Mouse (Mus musculus) B cell, adult 67 days (primary cell): ENCODE results near the gene Casp9. TPM values are rescaled to one million over a fixed set of nuclear protein-coding genes. Genes with fewer than 3 reads are reported as not detected.

Experiments used
- total RNA-seq, 2 experiments: library from RNA; stranded (reverse); gene quantifications; 4 replicates each; pipeline ENCODE4 v1.2.4; 2023

Gene Casp9
- 10 to 100 TPM; 25.4 to 28.3 TPM for total RNA-seq

DNA sequence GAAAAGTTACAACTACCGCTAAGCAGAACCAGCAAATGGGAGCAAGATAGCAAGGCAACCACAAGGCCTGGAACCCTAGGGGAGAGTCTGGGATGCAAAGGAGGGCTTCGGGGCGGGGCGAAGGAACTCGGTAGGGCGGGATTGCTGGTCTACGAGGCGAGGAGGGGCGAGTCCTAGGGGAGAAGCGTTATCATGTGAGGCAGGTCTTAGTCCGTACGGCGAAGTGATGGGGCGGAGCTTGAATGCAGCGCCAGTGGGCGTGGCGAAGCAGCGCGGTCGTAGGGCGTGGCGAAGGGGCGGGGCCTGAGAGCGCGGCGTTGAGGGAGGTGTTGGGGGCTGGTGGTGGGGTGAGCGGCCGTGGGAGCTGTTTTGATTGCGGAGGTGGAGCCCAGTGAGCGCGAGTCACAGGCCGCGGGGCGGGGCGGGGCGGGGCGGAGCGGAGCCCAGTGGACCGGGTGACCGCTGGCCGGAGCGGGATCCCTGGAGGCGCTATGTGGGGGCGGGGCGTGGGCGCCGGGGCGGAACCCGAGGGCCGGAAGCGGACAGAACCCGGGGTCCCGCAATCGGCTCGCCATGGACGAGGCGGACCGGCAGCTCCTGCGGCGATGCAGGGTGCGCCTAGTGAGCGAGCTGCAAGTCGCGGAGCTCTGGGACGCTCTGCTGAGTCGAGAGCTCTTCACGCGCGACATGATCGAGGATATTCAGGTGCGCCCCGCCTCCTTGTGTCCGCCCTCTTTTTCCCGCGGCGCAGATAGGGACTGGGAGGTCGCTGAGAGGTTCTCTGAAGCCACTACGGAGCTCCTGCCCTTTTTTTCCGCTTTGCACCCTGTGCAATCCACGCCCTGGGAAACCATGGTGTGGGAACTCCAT lies at the start of gene Casp9:
TSS of gene Casp9 (plus strand) at position 331 of the 870 bp plus-strand sequence.

DNA sequence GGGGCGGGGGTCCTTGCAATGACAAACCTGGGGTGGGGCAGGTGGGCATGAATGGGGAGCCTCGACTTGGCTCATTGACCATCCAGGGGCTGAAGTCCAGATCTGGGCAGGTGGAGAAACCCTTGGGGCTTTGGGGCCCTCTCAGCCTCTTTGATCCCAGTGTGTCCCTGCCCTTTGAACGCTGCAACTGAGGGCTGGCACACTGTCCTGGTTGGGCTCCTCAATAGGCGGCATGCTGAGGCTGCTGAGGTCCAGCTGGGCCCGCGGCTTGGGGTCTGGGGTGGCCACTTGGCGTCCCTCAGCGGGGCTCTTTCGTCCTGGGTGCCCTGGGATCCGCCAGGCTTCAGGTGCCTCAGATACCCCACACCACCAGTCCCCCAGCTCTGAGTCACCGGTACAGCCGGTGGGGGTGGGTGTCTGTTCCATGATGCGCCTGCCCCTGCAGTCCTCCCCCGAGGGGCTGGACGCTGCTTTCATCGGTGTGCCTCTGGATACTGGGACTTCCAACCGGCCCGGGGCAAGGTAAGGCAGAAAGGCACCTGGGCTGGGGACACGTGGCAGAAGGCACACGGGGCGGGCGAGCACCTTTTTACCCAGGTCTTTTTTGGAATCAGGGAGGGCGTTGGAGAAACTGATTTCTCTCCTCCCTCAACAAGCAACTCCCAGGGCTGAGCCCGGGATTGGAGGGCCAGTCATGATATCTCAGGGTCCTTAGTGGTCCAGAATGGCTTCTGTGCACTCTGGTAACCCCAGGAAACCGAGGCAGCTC lies 46.6 kb upstream of the Casp9 start, which contains the start of gene Agmat:
TSS of gene Agmat (plus strand) at position 95 of the 769 bp plus-strand sequence.

DNA sequence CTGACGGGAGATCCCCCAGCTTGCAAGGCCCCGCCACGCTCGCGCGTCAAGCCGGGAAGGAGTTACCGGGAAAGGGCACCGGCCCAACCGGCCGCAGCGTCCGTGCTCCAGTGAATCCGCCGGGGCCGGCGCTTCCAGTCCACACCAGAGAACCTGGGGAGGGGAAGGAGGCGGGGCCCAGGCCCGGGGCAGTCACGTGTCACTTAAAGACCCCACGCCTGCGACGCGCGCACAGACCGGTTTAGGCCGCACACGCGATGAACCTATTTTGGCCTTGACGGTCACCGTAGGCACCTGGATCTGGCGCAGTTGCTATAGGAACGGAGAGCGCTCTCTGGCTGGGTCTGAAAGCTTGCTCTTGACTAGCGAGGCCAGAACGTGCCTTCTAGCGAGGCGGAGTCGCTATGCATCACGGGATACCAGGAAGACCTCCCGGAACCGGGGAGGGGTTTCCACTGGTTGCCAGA lies 2.9 kb upstream of the Casp9 start, which contains the start of gene Dnajc16:
TSS of gene Dnajc16 (minus strand) at position 408 of the 467 bp plus-strand sequence.

DNA sequence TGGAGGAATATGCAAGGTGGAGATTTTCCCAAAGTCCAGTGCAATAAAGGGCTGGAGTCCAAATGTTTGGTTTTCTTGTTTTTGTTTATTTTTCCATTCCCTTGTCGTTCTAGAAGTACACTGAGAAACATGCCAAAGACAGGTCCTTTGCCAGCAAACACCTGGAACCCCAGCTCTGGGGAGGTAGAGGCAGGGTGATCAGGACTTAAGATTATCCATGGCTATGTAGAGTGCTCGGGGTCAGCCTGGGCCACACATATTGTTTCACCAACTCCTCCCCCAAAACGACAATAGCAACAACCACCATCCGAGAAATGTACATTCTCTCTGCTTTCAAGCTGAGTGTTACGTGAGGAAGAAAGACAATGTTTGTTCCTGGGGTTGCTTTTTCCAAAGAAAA lies 32.6 kb downstream of the Casp9 start, which contains the start of gene Cela2a:
TSS of gene Cela2a (minus strand) at position 101 of the 400 bp plus-strand sequence.

DNA sequence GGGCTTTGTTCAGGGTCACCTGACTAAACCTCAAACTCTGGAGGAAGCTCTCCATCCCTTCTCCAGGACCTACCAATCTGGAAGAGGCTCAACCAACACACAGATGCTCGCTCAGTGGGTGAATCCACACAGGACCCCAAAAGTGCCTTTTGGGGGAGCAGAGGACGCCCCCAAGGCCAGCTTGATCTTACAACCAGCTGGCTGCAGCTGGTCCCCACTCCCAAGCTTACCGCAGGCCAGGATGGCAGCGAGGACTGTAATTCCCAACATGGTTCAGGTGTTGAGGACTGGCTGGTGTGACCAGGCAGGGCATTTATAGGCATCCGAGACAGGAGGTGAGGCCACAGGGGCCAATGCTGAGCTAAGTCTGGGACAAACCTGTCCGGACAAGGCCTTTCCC lies 52.6 kb downstream of the Casp9 start, which contains the start of gene Ctrc:
TSS of gene Ctrc (minus strand) at position 361 of the 400 bp plus-strand sequence.

Other genes starting within 250 kb of the Casp9 start
- under 1 TPM in 1 of 2 experiments, not detected in 1; 0.17 TPM for gene Fblim1, start 187.5 kb upstream of the Casp9 start, total RNA-seq
- gene Tmem82, start 175.0 kb upstream of the Casp9 start, total RNA-seq, result not detected
- not detected for gene Slc25a34, start 169.8 kb upstream of the Casp9 start, total RNA-seq
- 10 to 100 TPM; 33.5 to 34.3 TPM for gene Plekhm2, start 128.7 kb upstream of the Casp9 start, total RNA-seq
- 1 to 10 TPM in 1 of 2 experiments, not detected in 1; 2.9 TPM for gene Rsc1a1, start 108.0 kb upstream of the Casp9 start, total RNA-seq
- 10 to 100 TPM; 51.1 to 52.2 TPM for gene Ddi2, start 70.2 kb upstream of the Casp9 start, total RNA-seq
- not detected for gene Agmat, start 46.9 kb upstream of the Casp9 start, total RNA-seq
- 10 to 100 TPM; 14.6 to 17.2 TPM for gene Dnajc16, start 2.7 kb upstream of the Casp9 start, total RNA-seq
- gene Cela2a, start 32.5 kb downstream of the Casp9 start, total RNA-seq, result not detected
- gene Ctrc, start 52.7 kb downstream of the Casp9 start, total RNA-seq, result not detected
- 10 to 100 TPM; 30.2 to 31.4 TPM for gene Efhd2, start 81.3 kb downstream of the Casp9 start, total RNA-seq
- not detected for gene Fhad1, start 221.5 kb downstream of the Casp9 start, total RNA-seq